Mouse (Mus musculus) gastrocnemius, adult 18-20 months (tissue): ENCODE measurements around the gene Pds5a. TPM values are rescaled to one million over a fixed set of nuclear protein-coding genes. Genes with fewer than 3 reads are reported as not detected.

ENCODE experiments used
- DNase-seq: peaks from one replicate; pipeline ENCODE4 v3.0.0; 2021; ENCODE audit warnings: low spot score
- total RNA-seq, 2 experiments: library from RNA; stranded (reverse); gene quantifications; 2 replicates each; pipeline ENCODE4 v1.2.3; 2021

Pds5a gene
- total RNA-seq, 2 experiments from 2014 or later = 43.1 to 44.7 TPM

GRCm38 (mm10) chr5:65565486-65565885 is 132.6 kb downstream of the Pds5a start:
- DNase-seq = no peak

DNA sequence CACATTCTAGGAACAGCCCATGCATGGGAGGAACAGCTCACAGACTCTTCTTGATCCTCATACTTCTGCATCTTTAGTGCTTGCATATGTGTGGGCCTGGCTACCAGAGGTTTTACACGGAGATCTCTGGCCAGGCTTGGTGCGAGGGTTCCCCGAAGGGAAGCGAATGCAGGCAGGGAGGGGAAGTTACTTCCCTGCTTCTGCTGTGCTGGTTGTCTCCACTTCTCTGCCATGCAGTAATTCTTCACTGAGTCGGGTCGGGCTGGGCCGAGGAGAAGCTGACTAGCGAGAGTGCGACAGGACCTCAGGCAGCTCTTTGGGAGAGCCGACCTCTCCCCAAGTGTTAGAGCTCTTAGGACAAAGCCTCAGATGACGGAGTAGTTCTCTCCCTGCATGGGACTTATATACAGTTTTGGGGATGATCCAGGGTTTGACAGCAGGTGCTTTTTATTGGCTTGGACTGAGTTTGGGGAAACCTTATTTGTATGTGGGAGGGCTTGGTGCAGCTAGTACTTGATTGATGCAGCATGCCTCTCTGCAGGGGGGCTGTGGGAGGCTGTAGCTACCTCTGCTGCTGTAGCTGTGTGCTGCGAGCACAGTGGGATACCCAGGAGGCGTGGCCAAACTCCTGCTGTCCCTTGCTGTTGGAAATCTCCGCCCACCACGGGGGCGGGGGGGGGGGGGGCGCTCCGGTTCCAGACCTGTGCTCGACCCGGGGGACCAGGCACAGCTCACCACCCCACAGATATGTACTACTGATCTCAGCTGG is 136.8 kb downstream of the Pds5a start:
- DNase-seq = no peak

DNA sequence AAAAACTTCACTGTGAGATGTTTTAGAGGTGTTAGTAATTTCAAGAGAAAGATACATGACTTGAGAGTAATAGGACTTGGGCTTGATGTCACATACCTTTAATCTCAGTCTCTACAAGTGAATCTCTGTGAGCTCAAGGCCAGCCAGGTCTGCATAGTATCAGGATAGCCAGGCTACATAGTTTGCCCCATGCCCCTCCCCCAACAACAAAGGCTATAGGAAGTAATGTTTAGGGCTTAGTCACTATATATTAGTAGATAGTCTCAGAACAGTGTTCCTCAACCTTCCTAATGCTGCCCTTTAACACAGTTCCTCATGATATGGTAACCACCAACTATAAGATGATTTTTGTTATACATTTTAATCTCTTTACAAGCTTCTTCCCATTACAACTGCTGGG is 141.0 kb downstream of the Pds5a start:
- DNase-seq = no peak

Other genes starting within 250 kb of the Pds5a start
- not detected for gene Gm43552, start 205.4 kb downstream of the Pds5a start, total RNA-seq
- 10 to 100 TPM; 29.6 to 39.0 TPM for gene Smim14, start 161.1 kb downstream of the Pds5a start, total RNA-seq
- gene Ube2k, start 161.0 kb downstream of the Pds5a start, total RNA-seq = 10 to 100 TPM; 61.4 to 72.0 TPM
- gene N4bp2, start 65.2 kb upstream of the Pds5a start, total RNA-seq = 1 to 10 TPM; 3.9 to 4.2 TPM
- gene Rhoh, start 162.9 kb upstream of the Pds5a start, total RNA-seq = under 1 TPM; 0.23 to 0.26 TPM
- 1 to 10 TPM; 1.9 to 8.2 TPM for gene Chrna9, start 236.6 kb upstream of the Pds5a start, total RNA-seq